Mouse (Mus musculus): Measurements from ENCODE around the gene Kmt2a. TPM values are rescaled to one million over a fixed set of nuclear protein-coding genes. Genes with fewer than 3 reads are reported as not detected.
A peak's percentile ranks its signal among the peaks of the same experiment; 100 is the strongest.

The Kmt2a gene
- total RNA-seq (2014; rRNA removed): 27.8 and 28.0 TPM in 2 replicates
- 14.0 and 20.0 TPM in 2 replicates for polyA plus RNA-seq (2015; fragmentation: Nextera tagmentation; extraction: Ambion mirVana)

DNA sequence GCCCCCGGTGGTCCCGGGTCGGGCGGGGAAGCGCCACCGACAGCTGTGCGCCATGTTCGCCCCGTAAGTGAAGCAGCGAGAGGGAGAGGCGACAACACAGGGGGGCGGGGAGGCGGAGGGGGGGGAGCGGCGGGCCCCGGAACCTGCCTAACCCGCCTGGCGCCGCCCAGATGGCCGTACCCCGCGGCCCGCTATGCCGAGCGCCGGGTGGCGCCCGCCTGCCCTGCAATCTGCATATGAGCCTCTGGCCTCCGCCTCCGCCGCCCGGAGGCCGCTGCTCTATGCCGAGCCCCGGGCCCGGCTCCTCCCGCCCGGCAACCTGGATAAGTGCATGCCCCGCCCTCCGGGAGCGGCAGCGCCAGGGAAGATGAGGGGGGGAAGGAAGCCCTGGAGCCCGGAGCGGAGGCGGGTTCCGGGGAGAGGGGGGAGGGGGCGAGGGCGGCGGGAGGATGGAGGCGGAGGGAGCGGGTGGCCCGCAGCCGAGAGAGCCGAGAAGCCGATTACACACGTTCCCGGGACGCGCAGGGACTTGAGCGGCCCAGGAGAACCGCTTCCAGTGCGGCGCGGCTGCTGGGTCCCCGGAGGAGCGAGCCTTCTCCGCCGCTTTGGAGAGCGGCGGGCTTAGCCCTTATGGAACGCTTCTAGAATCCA is at the start of gene Kmt2a:
Gene Kmt2a (minus strand): TSS at position 76 of the 651 bp plus-strand sequence.
- H3K36me3 ChIP-seq (ENCODE audit: insufficient read depth, low read length): no peaks in the 10 kb centered on the region
- H3K9ac ChIP-seq (replicated peaks; ENCODE audit: low read length, poor library complexity, severe bottlenecking): peak within 1 kb of the TSS; percentile 99
- DNase-seq (ENCODE audit: low spot score) (peak; percentile 97), ATAC-seq (ENCODE audit: low FRiP score) (peak; percentile 83)
- peak within 1 kb of the TSS; percentile 90 for H3K4me2 ChIP-seq (ENCODE audit: low read depth, low read length, poor library complexity, severe bottlenecking)
- under 1% methylated on average over 38 of the region's 71 CpGs for WGBS
- no peaks in the 10 kb centered on the region for H3K27me3 ChIP-seq (ENCODE audit: insufficient read depth, low read length)
- H3K4me1 ChIP-seq (ENCODE audit: insufficient read depth, low read length): peaks cover 17% of the 10 kb centered on the region
- no peaks in the 10 kb centered on the region for H3K9me3 ChIP-seq (ENCODE audit: low read length)
- TF ChIP-seq CTCF (IDR thresholded peaks at IDR 0.05): no peak
- H3K4me3 ChIP-seq (ENCODE audit: low read depth, low read length): peak within 1 kb of the TSS; percentile 96
- H3K27ac ChIP-seq (ENCODE audit: low read depth, low read length): peak within 1 kb of the TSS; percentile 99

DNA sequence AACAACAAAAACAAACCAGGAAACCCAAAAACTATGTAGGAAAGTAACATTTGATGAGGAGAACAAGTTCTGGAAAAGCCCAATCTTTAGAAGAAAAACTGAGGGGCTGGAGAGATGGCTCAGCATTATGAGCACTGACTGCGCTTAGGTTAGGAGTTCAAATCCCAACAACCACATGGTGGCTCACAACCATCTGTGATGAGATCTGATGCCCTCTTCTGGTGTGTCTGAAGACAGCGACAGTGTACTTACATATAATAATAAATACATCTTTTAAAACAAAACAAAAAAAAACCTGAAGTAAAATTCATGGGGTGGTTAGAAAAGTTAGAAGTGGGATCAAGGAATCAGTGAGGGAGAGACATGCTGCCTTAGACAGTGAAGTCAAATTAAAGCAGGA is 40.4 kb upstream of the Kmt2a start:
- Histone ChIP-seq H3K4me2 (ENCODE audit: low read depth, low read length, poor library complexity, severe bottlenecking) (peak overlapping the region; percentile 55), H3K4me3 (ENCODE audit: low read depth, low read length) (peak overlapping the region; percentile 93), H3K36me3 (ENCODE audit: insufficient read depth, low read length) (no peaks in the 10 kb centered on the region; the same call in 1 of the 2 replicates), H3K9me3 (ENCODE audit: low read length) (no peaks in the 10 kb centered on the region), H3K27ac (ENCODE audit: low read depth, low read length) (peak overlapping the region; percentile 90), H3K27me3 (ENCODE audit: insufficient read depth, low read length) (no peaks in the 10 kb centered on the region), H3K4me1 (ENCODE audit: insufficient read depth, low read length) (no peaks in the 10 kb centered on the region), H3K9ac (replicated peaks; ENCODE audit: low read length, poor library complexity, severe bottlenecking) (no peak overlapping the region)
- TF ChIP-seq CTCF (IDR thresholded peaks at IDR 0.05): peak; percentile 35; the same call in 1 of the 2 replicates
- DNase-seq (ENCODE audit: low spot score) (no peak), ATAC-seq (ENCODE audit: low FRiP score) (no peak)
- 61% methylated on average over 2 of the region's 2 CpGs for WGBS

DNA sequence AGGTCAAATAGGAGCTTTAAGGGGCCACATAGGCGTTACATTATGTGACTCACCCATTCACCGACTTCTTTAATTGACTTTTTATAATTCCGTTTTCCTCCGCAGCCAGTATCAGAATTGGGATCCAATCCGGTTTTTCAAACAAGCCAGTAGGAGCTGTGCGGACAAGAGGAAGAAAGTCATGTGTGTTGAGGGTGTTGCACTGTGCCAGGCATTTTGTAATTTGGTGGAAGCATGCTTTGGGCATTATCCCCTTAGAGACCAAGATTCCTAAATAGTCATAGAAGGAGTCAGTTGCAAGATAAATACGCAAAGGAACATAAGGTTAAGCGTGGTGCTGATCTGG is 40.0 kb upstream of the Kmt2a start:
- Histone ChIP-seq H3K4me2 (ENCODE audit: low read depth, low read length, poor library complexity, severe bottlenecking) (peak overlapping the region; percentile 55), H3K9ac (replicated peaks; ENCODE audit: low read length, poor library complexity, severe bottlenecking) (peak overlapping the region; percentile 96), H3K9me3 (ENCODE audit: low read length) (no peaks in the 10 kb centered on the region), H3K4me3 (ENCODE audit: low read depth, low read length) (peak overlapping the region; percentile 93), H3K27me3 (ENCODE audit: insufficient read depth, low read length) (no peaks in the 10 kb centered on the region), H3K27ac (ENCODE audit: low read depth, low read length) (peak overlapping the region; percentile 90), H3K4me1 (ENCODE audit: insufficient read depth, low read length) (no peaks in the 10 kb centered on the region), H3K36me3 (ENCODE audit: insufficient read depth, low read length) (no peaks in the 10 kb centered on the region)
- WGBS: under 1% methylated on average over 8 of the region's 8 CpGs
- ATAC-seq (ENCODE audit: low FRiP score) (peak; percentile 90), DNase-seq (ENCODE audit: low spot score) (peak; percentile 83)
- TF ChIP-seq CTCF (IDR thresholded peaks at IDR 0.05): no peak

DNA sequence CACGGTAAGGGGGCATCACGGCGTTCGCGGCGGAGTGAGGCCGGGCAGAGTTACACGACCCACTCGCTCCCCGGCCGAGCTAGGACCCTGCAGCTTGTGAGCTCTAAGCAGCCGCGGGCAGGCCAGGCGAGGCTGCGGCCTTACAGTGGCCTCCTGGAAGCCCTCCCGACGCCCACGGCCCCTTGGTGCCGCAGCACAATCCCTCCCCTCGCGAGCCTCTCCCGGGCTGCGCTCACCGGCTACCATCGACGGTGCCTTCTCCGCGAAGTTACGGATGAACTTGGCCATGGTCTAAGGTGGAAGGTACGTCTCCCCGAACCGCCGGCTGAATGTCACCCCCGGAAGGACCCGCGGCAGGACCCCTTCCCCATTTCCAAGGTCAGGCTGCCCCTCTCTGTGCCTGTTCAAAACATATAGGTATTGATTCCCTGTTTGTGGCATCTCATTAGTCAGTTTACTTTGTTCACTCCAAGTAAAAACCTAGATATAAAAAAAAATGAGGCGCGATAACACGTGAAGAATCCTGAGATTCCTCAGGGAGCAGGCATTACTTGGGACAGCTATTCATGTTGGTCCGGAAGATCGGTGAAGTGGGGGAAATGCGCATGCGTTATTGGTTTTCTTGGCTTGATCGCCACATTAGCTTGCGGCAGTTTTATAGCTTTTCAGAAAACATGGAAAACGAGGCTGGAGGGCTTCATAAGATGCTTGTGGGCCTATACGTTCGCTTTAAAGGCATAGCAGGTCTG is 39.5 kb upstream of the Kmt2a start, which contains the start of gene Atp5l:
Gene Atp5l (minus strand): TSS at position 369 of the 749 bp plus-strand sequence.
- H3K27me3 ChIP-seq (ENCODE audit: insufficient read depth, low read length): no peaks in the 10 kb centered on the region
- TF ChIP-seq CTCF (IDR thresholded peaks at IDR 0.05): no peak

DNA sequence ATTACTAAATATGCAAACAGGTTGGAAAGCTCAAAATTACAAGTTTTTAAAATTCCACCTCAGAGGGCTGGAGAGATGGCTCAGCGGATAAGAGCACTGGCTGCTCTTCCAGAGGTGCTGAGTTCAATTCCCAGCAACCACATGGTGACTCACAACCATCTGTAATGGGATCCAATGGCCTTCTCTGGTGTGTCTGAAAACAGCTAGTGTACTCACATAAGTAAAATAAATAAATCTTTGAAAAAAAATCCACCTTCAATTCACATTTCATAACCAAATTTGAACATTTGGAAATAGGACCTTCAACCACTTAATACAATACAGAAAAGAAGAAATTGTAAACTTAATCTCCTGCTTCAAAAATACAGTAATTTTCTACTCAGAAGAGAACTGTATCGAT is 38.5 kb upstream of the Kmt2a start:
- no peak for TF ChIP-seq CTCF (IDR thresholded peaks at IDR 0.05)
- Histone ChIP-seq H3K9ac (replicated peaks; ENCODE audit: low read length, poor library complexity, severe bottlenecking) (peak overlapping the region; percentile 96), H3K4me3 (ENCODE audit: low read depth, low read length) (peak overlapping the region; percentile 93), H3K27ac (ENCODE audit: low read depth, low read length) (no peak overlapping the region), H3K9me3 (ENCODE audit: low read length) (no peaks in the 10 kb centered on the region), H3K36me3 (ENCODE audit: insufficient read depth, low read length) (no peaks in the 10 kb centered on the region), H3K27me3 (ENCODE audit: insufficient read depth, low read length) (no peaks in the 10 kb centered on the region), H3K4me1 (ENCODE audit: insufficient read depth, low read length) (no peaks in the 10 kb centered on the region), H3K4me2 (ENCODE audit: low read depth, low read length, poor library complexity, severe bottlenecking) (peak overlapping the region; percentile 55)
- WGBS: 43% methylated on average over 2 of the region's 2 CpGs
- ATAC-seq (ENCODE audit: low FRiP score) (no peak), DNase-seq (ENCODE audit: low spot score) (no peak)

More for the DNA sequence above, 39.5 kb upstream of the Kmt2a start, which contains the start of gene Atp5l:
- WGBS: under 1% methylated on average over 48 of the region's 48 CpGs
- Histone ChIP-seq H3K4me1 (ENCODE audit: insufficient read depth, low read length) (no peaks in the 10 kb centered on the region), H3K4me3 (ENCODE audit: low read depth, low read length) (peak within 1 kb of the TSS; percentile 93), H3K4me2 (ENCODE audit: low read depth, low read length, poor library complexity, severe bottlenecking) (peak within 1 kb of the TSS; percentile 55), H3K36me3 (ENCODE audit: insufficient read depth, low read length) (no peaks in the 10 kb centered on the region), H3K9ac (replicated peaks; ENCODE audit: low read length, poor library complexity, severe bottlenecking) (peak within 1 kb of the TSS; percentile 96), H3K27ac (ENCODE audit: low read depth, low read length) (peak within 1 kb of the TSS; percentile 90), H3K9me3 (ENCODE audit: low read length) (no peaks in the 10 kb centered on the region)
- peak; percentile 86 for ATAC-seq (ENCODE audit: low FRiP score)
- peak; percentile 99 for DNase-seq (ENCODE audit: low spot score)

DNA sequence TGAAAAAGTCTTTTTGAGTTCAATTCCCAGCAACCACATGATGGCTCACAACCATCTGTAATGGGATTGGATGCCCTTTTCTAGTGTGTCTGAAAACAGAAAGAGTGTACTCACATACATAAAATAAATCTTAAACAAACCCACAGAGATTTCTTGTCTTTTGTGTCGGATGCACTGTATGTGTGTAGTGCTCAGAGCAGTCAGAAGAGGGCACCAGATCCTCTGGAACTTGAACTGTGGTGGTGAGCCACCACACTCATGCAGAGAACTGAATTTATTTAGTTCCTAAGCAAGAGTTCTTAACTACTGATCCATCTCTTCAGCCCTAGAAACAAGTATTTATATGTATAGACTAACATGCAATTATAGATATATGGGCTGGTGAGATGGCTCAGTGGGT is 35.1 kb upstream of the Kmt2a start:
- no peaks in the 10 kb centered on the region for H3K9me3 ChIP-seq (ENCODE audit: low read length)
- no peak for ATAC-seq (ENCODE audit: low FRiP score)
- peaks cover 3% of the 10 kb centered on the region; the same call in 1 of the 2 replicates for H3K36me3 ChIP-seq (ENCODE audit: insufficient read depth, low read length)
- H3K27ac ChIP-seq (ENCODE audit: low read depth, low read length): no peak overlapping the region
- no peak overlapping the region for H3K4me3 ChIP-seq (ENCODE audit: low read depth, low read length)
- no peaks in the 10 kb centered on the region for H3K4me1 ChIP-seq (ENCODE audit: insufficient read depth, low read length)
- WGBS: 56% methylated on average over 1 of the region's 1 CpGs
- peak; percentile 69 for TF ChIP-seq CTCF (IDR thresholded peaks at IDR 0.05)
- peak; percentile 46 for DNase-seq (ENCODE audit: low spot score)
- H3K9ac ChIP-seq (replicated peaks; ENCODE audit: low read length, poor library complexity, severe bottlenecking): no peak overlapping the region
- no peaks in the 10 kb centered on the region for H3K27me3 ChIP-seq (ENCODE audit: insufficient read depth, low read length)
- no peak overlapping the region for H3K4me2 ChIP-seq (ENCODE audit: low read depth, low read length, poor library complexity, severe bottlenecking)

All from midbrain, postnatal 0 days (tissue).